Mouse (Mus musculus): ENCODE measurements around the gene Chst8. TPM values are rescaled to one million over a fixed set of nuclear protein-coding genes. Genes with fewer than 3 reads are reported as not detected.

Gene Chst8
- polyA plus RNA-seq, 1 experiment from 2014 or later, result 0.47 TPM

- WGBS (ENCODE audit: insufficient replicate concordance), result 42% methylated on average over 6 of the region's 6 CpGs
- Histone ChIP-seq H3K4me3 (ENCODE audit: low read depth, low read length) (no peak overlapping the region), H3K27me3 (ENCODE audit: insufficient read depth, low read length) (no peaks in the 10 kb centered on the region), H3K9me3 (ENCODE audit: low read length) (no peaks in the 10 kb centered on the region), H3K4me2 (ENCODE audit: low read depth, low read length) (no peak overlapping the region), H3K27ac (ENCODE audit: low read depth) (no peak overlapping the region), H3K9ac (replicated peaks) (no peak overlapping the region), H3K36me3 (replicated peaks; ENCODE audit: insufficient read depth, low read length) (no peaks in the 10 kb centered on the region), H3K4me1 (ENCODE audit: insufficient read depth) (no peaks in the 10 kb centered on the region)
- DNase-seq (no peak), ATAC-seq (no peak)
- TF ChIP-seq CTCF (IDR thresholded peaks at IDR 0.05; ENCODE audit: low read depth), result no peak
- TF ChIP-seq EP300 (IDR thresholded peaks at IDR 0.05; ENCODE audit: low read depth), result no peak
Observed at GRCm38 (mm10) chr7:34728931-34729330, 83.6 kb downstream of the Chst8 start.

DNA sequence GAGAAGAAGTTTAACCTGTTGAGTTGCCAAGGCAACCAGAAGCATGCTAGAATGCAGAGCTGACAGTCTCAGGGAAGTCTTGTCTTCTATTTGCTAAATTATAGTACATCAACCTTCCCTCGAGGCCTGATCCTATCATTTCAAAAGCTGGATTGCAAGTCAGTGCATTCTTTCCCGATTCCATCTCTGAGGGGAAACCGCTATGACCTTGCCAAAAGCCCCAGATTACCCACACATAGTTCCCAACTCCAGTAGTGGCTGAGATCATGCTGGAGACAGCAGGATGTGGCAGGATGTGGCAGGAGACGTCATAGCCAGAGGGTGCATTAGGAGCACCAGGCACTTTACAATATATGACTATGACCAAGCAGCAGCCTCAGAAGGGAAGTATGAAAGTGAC lies 87.3 kb downstream of the Chst8 start:
- no peaks in the 10 kb centered on the region for H3K36me3 ChIP-seq (replicated peaks; ENCODE audit: insufficient read depth, low read length)
- WGBS (ENCODE audit: insufficient replicate concordance), result 67% methylated on average over 4 of the region's 4 CpGs
- no peak overlapping the region for H3K27ac ChIP-seq (ENCODE audit: low read depth)
- no peaks in the 10 kb centered on the region for H3K27me3 ChIP-seq (ENCODE audit: insufficient read depth, low read length)
- TF ChIP-seq EP300 (IDR thresholded peaks at IDR 0.05; ENCODE audit: low read depth) (no peak), CTCF (IDR thresholded peaks at IDR 0.05; ENCODE audit: low read depth) (no peak)
- no peaks in the 10 kb centered on the region for H3K9me3 ChIP-seq (ENCODE audit: low read length)
- H3K4me2 ChIP-seq (ENCODE audit: low read depth, low read length), result no peak overlapping the region
- no peak for DNase-seq
- no peak overlapping the region for H3K4me3 ChIP-seq (ENCODE audit: low read depth, low read length)
- H3K4me1 ChIP-seq (ENCODE audit: insufficient read depth), result no peaks in the 10 kb centered on the region
- H3K9ac ChIP-seq (replicated peaks), result no peak overlapping the region
- ATAC-seq, result no peak

GRCm38 (mm10) chr7:34722551-34723230 lies 89.8 kb downstream of the Chst8 start:
- TF ChIP-seq CTCF (IDR thresholded peaks at IDR 0.05; ENCODE audit: low read depth), result no peak
- no peak for TF ChIP-seq EP300 (IDR thresholded peaks at IDR 0.05; ENCODE audit: low read depth)
- no peaks in the 10 kb centered on the region for H3K9me3 ChIP-seq (ENCODE audit: low read length)
- no peak for DNase-seq
- WGBS (ENCODE audit: insufficient replicate concordance), result 45% methylated on average over 11 of the region's 11 CpGs
- H3K27me3 ChIP-seq (ENCODE audit: insufficient read depth, low read length), result no peaks in the 10 kb centered on the region
- no peak overlapping the region for H3K27ac ChIP-seq (ENCODE audit: low read depth)
- H3K4me1 ChIP-seq (ENCODE audit: insufficient read depth), result no peaks in the 10 kb centered on the region
- no peak overlapping the region for H3K4me2 ChIP-seq (ENCODE audit: low read depth, low read length)
- H3K36me3 ChIP-seq (replicated peaks; ENCODE audit: insufficient read depth, low read length), result no peaks in the 10 kb centered on the region
- H3K9ac ChIP-seq (replicated peaks), result no peak overlapping the region
- ATAC-seq, result no peak
- H3K4me3 ChIP-seq (ENCODE audit: low read depth, low read length), result no peak overlapping the region

DNA sequence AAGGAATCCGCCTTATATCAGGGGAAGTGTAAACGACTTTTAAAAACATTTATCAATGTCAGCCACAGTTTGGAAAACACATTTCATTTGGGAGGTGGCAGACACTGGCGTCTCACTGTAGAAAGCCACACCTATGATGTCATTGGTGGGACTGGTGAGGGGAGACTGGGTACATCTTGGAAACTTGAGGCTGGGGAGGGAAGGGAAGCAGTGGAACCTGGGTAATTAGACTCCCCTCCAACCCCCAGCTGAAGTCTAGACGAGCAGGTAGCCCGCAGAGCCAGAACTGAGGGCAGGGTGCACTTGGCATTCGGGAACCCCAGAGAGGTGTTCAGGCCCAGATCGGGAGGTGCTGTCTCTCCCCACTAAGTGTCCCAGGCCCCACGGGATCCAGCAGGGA lies 90.4 kb downstream of the Chst8 start:
- no peak overlapping the region for H3K4me3 ChIP-seq (ENCODE audit: low read depth, low read length)
- H3K4me1 ChIP-seq (ENCODE audit: insufficient read depth), result no peaks in the 10 kb centered on the region
- TF ChIP-seq EP300 (IDR thresholded peaks at IDR 0.05; ENCODE audit: low read depth) (no peak), CTCF (IDR thresholded peaks at IDR 0.05; ENCODE audit: low read depth) (no peak)
- no peak overlapping the region for H3K27ac ChIP-seq (ENCODE audit: low read depth)
- WGBS (ENCODE audit: insufficient replicate concordance), result 36% methylated on average over 8 of the region's 8 CpGs
- H3K36me3 ChIP-seq (replicated peaks; ENCODE audit: insufficient read depth, low read length), result no peaks in the 10 kb centered on the region
- H3K9me3 ChIP-seq (ENCODE audit: low read length), result no peaks in the 10 kb centered on the region
- 0 out of 2 replicates have a peak, but pooled peaks cover 2% of the 10 kb centered on the region for H3K27me3 ChIP-seq (ENCODE audit: insufficient read depth, low read length)
- H3K9ac ChIP-seq (replicated peaks), result no peak overlapping the region
- no peak for DNase-seq
- H3K4me2 ChIP-seq (ENCODE audit: low read depth, low read length), result no peak overlapping the region
- no peak for ATAC-seq

GRCm38 (mm10) chr7:34721650-34722048 lies 90.9 kb downstream of the Chst8 start:
- Histone ChIP-seq H3K4me2 (ENCODE audit: low read depth, low read length) (no peak overlapping the region), H3K4me3 (ENCODE audit: low read depth, low read length) (no peak overlapping the region), H3K9ac (replicated peaks) (no peak overlapping the region), H3K27ac (ENCODE audit: low read depth) (no peak overlapping the region), H3K9me3 (ENCODE audit: low read length) (no peaks in the 10 kb centered on the region), H3K4me1 (ENCODE audit: insufficient read depth) (no peaks in the 10 kb centered on the region), H3K36me3 (replicated peaks; ENCODE audit: insufficient read depth, low read length) (no peaks in the 10 kb centered on the region), H3K27me3 (ENCODE audit: insufficient read depth, low read length) (0 out of 2 replicates have a peak, but pooled peaks cover 3% of the 10 kb centered on the region)
- no peak for DNase-seq
- TF ChIP-seq CTCF (IDR thresholded peaks at IDR 0.05; ENCODE audit: low read depth), result no peak
- no peak for TF ChIP-seq EP300 (IDR thresholded peaks at IDR 0.05; ENCODE audit: low read depth)
- WGBS (ENCODE audit: insufficient replicate concordance), result 17% methylated on average over 5 of the region's 5 CpGs
- no peak for ATAC-seq

- DNase-seq (no peak), ATAC-seq (no peak)
- Histone ChIP-seq H3K4me3 (ENCODE audit: low read depth, low read length) (no peak overlapping the region), H3K27ac (ENCODE audit: low read depth) (no peak overlapping the region), H3K4me1 (ENCODE audit: insufficient read depth) (no peaks in the 10 kb centered on the region), H3K36me3 (replicated peaks; ENCODE audit: insufficient read depth, low read length) (no peaks in the 10 kb centered on the region), H3K4me2 (ENCODE audit: low read depth, low read length) (no peak overlapping the region), H3K9me3 (ENCODE audit: low read length) (no peaks in the 10 kb centered on the region), H3K9ac (replicated peaks) (no peak overlapping the region), H3K27me3 (ENCODE audit: insufficient read depth, low read length) (0 out of 2 replicates have a peak, but pooled peaks cover 3% of the 10 kb centered on the region)
- WGBS (ENCODE audit: insufficient replicate concordance), result 48% methylated on average over 5 of the region's 5 CpGs
- TF ChIP-seq CTCF (IDR thresholded peaks at IDR 0.05; ENCODE audit: low read depth) (no peak), EP300 (IDR thresholded peaks at IDR 0.05; ENCODE audit: low read depth) (no peak)
Observed at GRCm38 (mm10) chr7:34720882-34721649, 91.4 kb downstream of the Chst8 start.

Data from liver, postnatal 0 days (tissue).